Mouse (Mus musculus): ENCODE measurements at regions not wholly inside any gene's neighbourhood (a gene's known extent, or its start where the extent isn't known, plus 50 kb on each side); places are given as distances from the start of the nearest gene placed in this dataset.

- no peak for DNase-seq (ENCODE audit: low spot score)
Observed at GRCm38 (mm10) chr10:37447333-37448204, 308.8 kb upstream of the Marcks start.

- no peak for DNase-seq (ENCODE audit: low spot score)
Observed at GRCm38 (mm10) chr10:37439863-37440613, 301.3 kb upstream of the Marcks start.

- DNase-seq (ENCODE audit: low spot score), result no peak
Observed at GRCm38 (mm10) chr10:37438312-37438711, 299.6 kb upstream of the Marcks start.

GRCm38 (mm10) chr10:37436849-37437248 lies 298.1 kb upstream of the Marcks start:
- DNase-seq (ENCODE audit: low spot score), result no peak

- no peak for DNase-seq (ENCODE audit: low spot score)
Observed at GRCm38 (mm10) chr10:37434229-37434628, 295.5 kb upstream of the Marcks start.

- no peak for DNase-seq (ENCODE audit: low spot score)
Observed at GRCm38 (mm10) chr10:37423047-37423446, 284.3 kb upstream of the Marcks start.

GRCm38 (mm10) chr10:37422612-37423011 lies 283.9 kb upstream of the Marcks start:
- no peak for DNase-seq (ENCODE audit: low spot score)

GRCm38 (mm10) chr10:37416321-37416720 lies 277.6 kb upstream of the Marcks start:
- DNase-seq (ENCODE audit: low spot score), result no peak

GRCm38 (mm10) chr10:37412401-37412800 lies 273.7 kb upstream of the Marcks start:
- DNase-seq (ENCODE audit: low spot score), result no peak

- no peak for DNase-seq (ENCODE audit: low spot score)
Observed at GRCm38 (mm10) chr10:37409749-37410148, 271.0 kb upstream of the Marcks start.

GRCm38 (mm10) chr10:37407487-37407886 lies 268.8 kb upstream of the Marcks start:
- DNase-seq (ENCODE audit: low spot score), result no peak

GRCm38 (mm10) chr10:37404933-37405332 lies 266.2 kb upstream of the Marcks start:
- DNase-seq (ENCODE audit: low spot score), result no peak

GRCm38 (mm10) chr10:37404407-37404806 lies 265.7 kb upstream of the Marcks start:
- DNase-seq (ENCODE audit: low spot score), result no peak

GRCm38 (mm10) chr10:37402376-37402775 lies 263.7 kb upstream of the Marcks start:
- DNase-seq (ENCODE audit: low spot score), result no peak

- no peak for DNase-seq (ENCODE audit: low spot score)
Observed at GRCm38 (mm10) chr10:37400991-37401390, 262.3 kb upstream of the Marcks start.

- no peak for DNase-seq (ENCODE audit: low spot score)
Observed at GRCm38 (mm10) chr10:37400379-37400778, 261.7 kb upstream of the Marcks start.

GRCm38 (mm10) chr10:37397271-37397991 lies 258.7 kb upstream of the Marcks start:
- peak; percentile 19 for DNase-seq (ENCODE audit: low spot score)

GRCm38 (mm10) chr10:37390011-37390410 lies 251.3 kb upstream of the Marcks start:
- DNase-seq (ENCODE audit: low spot score), result no peak

GRCm38 (mm10) chr10:37386216-37386615 lies 247.5 kb upstream of the Marcks start:
- DNase-seq (ENCODE audit: low spot score), result no peak

- no peak for DNase-seq (ENCODE audit: low spot score)
Observed at GRCm38 (mm10) chr10:37380024-37380423, 241.3 kb upstream of the Marcks start.

- DNase-seq (ENCODE audit: low spot score), result no peak
Observed at GRCm38 (mm10) chr10:37378002-37378702, 239.4 kb upstream of the Marcks start.

Data from urinary bladder, postnatal 14 days (tissue).